Mouse (Mus musculus): ENCODE results near the gene Nfib.

- TF ChIP-seq CTCF (IDR thresholded peaks at IDR 0.05; ENCODE audit: low read depth, low read length) (no peak), POLR2A (IDR thresholded peaks at IDR 0.05; ENCODE audit: extremely low read depth, insufficient read depth, low read length) (no peak)
These were observed 19.5 kb downstream of the Nfib start for GRCm38 (mm10) chr4:82686037-82686436.

Data from liver, adult 2 months (tissue).